8 mouse cellular contexts compared by ENCODE assay signal in the genomic region with DNA sequence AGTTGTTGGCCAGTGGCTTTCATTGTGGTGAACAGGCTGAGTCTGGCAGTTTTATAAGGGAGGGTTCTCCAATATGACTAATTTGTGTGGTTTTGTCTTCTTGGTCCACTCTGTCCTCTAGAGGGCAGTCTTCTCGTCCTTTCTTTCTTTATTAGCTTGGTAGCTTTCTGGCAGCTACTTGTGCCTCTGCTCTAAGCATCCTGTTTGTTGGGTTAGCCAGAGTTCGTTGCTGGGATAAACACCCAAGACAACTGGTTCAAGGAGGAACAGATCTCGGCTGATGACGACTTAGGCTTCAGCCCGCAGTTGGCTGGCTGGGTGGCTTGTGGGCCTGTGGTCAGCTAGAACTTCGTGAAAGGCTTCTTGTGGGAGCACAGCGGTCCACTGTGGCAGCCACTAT. TPM values are rescaled to one million over a fixed set of nuclear protein-coding genes. Genes with fewer than 3 reads are reported as not detected.
DNase-seq lines count a peak whose midpoint lies in the region; ATAC-seq and TF ChIP-seq lines count a peak whose summit lies in the region.

No protein-coding gene starts in this region.

- POLR2A ChIA-PET in Patski (lab: Charles Lee): no interaction called here

- no peak overlapping the region for H3K27ac ChIP-seq in hindbrain, postnatal 0 days
- H3K27ac ChIP-seq in hindbrain, embryonic 13.5 days: no peak overlapping the region
- peak overlapping the region; percentile 69; the same call in 1 of the 2 replicates for H3K27ac ChIP-seq in gastrocnemius, adult 2 months

- no peaks in the 10 kb centered on the region for H3K36me3 ChIP-seq in hindbrain, postnatal 0 days (ENCODE audit: insufficient read depth, low read length)
- no peaks in the 10 kb centered on the region for H3K36me3 ChIP-seq in hindbrain, embryonic 13.5 days

- no peak overlapping the region for H3K4me3 ChIP-seq in hindbrain, postnatal 0 days (ENCODE audit: low read length)
- no peak overlapping the region for H3K4me3 ChIP-seq in hindbrain, embryonic 13.5 days
- H3K4me3 ChIP-seq in gastrocnemius, adult 2 months: no peak overlapping the region

- ATAC-seq in hindbrain, postnatal 0 days: peak; percentile 49; the same call in 1 of the 2 replicates
- no peak for ATAC-seq in hindbrain, embryonic 13.5 days (ENCODE audit: low FRiP score)
- ATAC-seq in Patski: no peak

- CTCF ChIA-PET in Patski (lab: Charles Lee): interaction anchor here (0.7 to 1.5 kb wide), 8 partner anchors 10 to 166 kb away, joined by 3 to 4 read pairs (median 4); a partner anchor contains a TSS

- WGBS in hindbrain, postnatal 0 days: 34% methylated on average over 7 of the region's 7 CpGs
- 33% methylated on average over 7 of the region's 7 CpGs for WGBS in hindbrain, embryonic 13.5 days

- H3K9me3 ChIP-seq in hindbrain, postnatal 0 days (ENCODE audit: low read length): no peaks in the 10 kb centered on the region
- no peaks in the 10 kb centered on the region for H3K9me3 ChIP-seq in hindbrain, embryonic 13.5 days

- DNase-seq in hindbrain, postnatal 0 days (ENCODE audit: low spot score): peak; percentile 81
- DNase-seq in A20 (ENCODE audit: low read depth, low spot score) (peak; percentile 64), Patski (ENCODE audit: low read depth, low spot score) (no peak)
- DNase-seq in gastrocnemius, adult 2 months: peak; percentile 64
- DNase-seq in layer of hippocampus, postnatal 10 days (ENCODE audit: low spot score in 2 of 2): peak; percentile 36 to 51
- DNase-seq in testis, postnatal 14 days (ENCODE audit: low spot score): no peak
- DNase-seq in left cerebral cortex, postnatal 4 days: no peak

- intact Hi-C loops in gastrocnemius, adult 2 months (cut with DNase I): no loop called here
- intact Hi-C loops in left cerebral cortex, postnatal 4 days (cut with DNase I): no loop called here

- no peak overlapping the region for H3K9ac ChIP-seq in hindbrain, postnatal 0 days (replicated peaks; ENCODE audit: low read length)
- no peak overlapping the region for H3K9ac ChIP-seq in hindbrain, embryonic 13.5 days

- in situ Hi-C loops in Patski (cut with MboI; ENCODE audit: low pct_unique_long_range_greater_than_20kb): no loop called here

- H3K27me3 ChIP-seq in hindbrain, postnatal 0 days (ENCODE audit: insufficient read depth, low read length): no peaks in the 10 kb centered on the region
- H3K27me3 ChIP-seq in hindbrain, embryonic 13.5 days: peaks cover 2% of the 10 kb centered on the region; the same call in 1 of the 2 replicates
- H3K27me3 ChIP-seq in Patski: no peaks in the 10 kb centered on the region

- peak; percentile 69 for TF ChIP-seq CTCF in hindbrain, postnatal 0 days (IDR thresholded peaks at IDR 0.05; ENCODE audit: low read depth)
- TF ChIP-seq CTCF in Patski (IDR thresholded peaks at IDR 0.05): peak; percentile 72
- peak; percentile 66 for TF ChIP-seq CTCF in gastrocnemius, adult 2 months (IDR thresholded peaks at IDR 0.05)

- no peak overlapping the region for H3K4me2 ChIP-seq in hindbrain, postnatal 0 days (ENCODE audit: low read depth, low read length)
- no peak overlapping the region for H3K4me2 ChIP-seq in hindbrain, embryonic 13.5 days

- H3K4me1 ChIP-seq in hindbrain, postnatal 0 days (ENCODE audit: insufficient read depth, low read length): no peaks in the 10 kb centered on the region
- no peaks in the 10 kb centered on the region for H3K4me1 ChIP-seq in hindbrain, embryonic 13.5 days (replicated peaks)

RNA-seq across cellular contexts. Expression of a gene that starts 31.0 kb away (rescaled TPM):
- 16.6 and 22.5 TPM in 2 replicates for total RNA-seq in hindbrain, postnatal 0 days (2014; rRNA removed)
- polyA plus RNA-seq in hindbrain, postnatal 0 days (2015; fragmentation: Nextera tagmentation; extraction: Ambion mirVana): 28.1 and 30.7 TPM in 2 replicates
- 38.4 and 39.4 TPM in 2 replicates for polyA plus RNA-seq in hindbrain, embryonic 13.5 days (2015; fragmentation: Nextera tagmentation; extraction: Ambion mirVana)
- polyA plus RNA-seq in Patski (2021): 41.4 TPM
- 10 to 100 TPM; 76.9 to 85.9 TPM for total RNA-seq in gastrocnemius, adult 2 months (2021)
- 10 to 100 TPM; 28.3 to 36.1 TPM for total RNA-seq in layer of hippocampus, postnatal 10 days (2021)
- total RNA-seq in left cerebral cortex, postnatal 4 days (2021): 10 to 100 TPM; 32.8 to 34.5 TPM

RNA-seq across cellular contexts. Expression of a gene that starts 32.6 kb away (rescaled TPM):
- 33.1 and 34.5 TPM in 2 replicates for total RNA-seq in hindbrain, postnatal 0 days (2014; rRNA removed)
- polyA plus RNA-seq in hindbrain, postnatal 0 days (2015; fragmentation: Nextera tagmentation; extraction: Ambion mirVana): 17.2 and 17.8 TPM in 2 replicates
- polyA plus RNA-seq in hindbrain, embryonic 13.5 days (2015; fragmentation: Nextera tagmentation; extraction: Ambion mirVana): 27.6 and 35.7 TPM in 2 replicates
- polyA plus RNA-seq in Patski (2021): 5.3 TPM
- total RNA-seq in gastrocnemius, adult 2 months (2021): under 1 TPM; 0.33 to 0.67 TPM
- 100 to 1,000 TPM; 130 to 149 TPM for total RNA-seq in layer of hippocampus, postnatal 10 days (2021)
- total RNA-seq in left cerebral cortex, postnatal 4 days (2021): 100 to 1,000 TPM; 103 to 110 TPM

Comparison
In these comparisons a context has a peak if more than half of its experiments do, and no peak if none do; other contexts are left out.
1. DNase-seq: peak in hindbrain, postnatal 0 days (single experiment), A20 (single experiment), gastrocnemius, adult 2 months (single experiment) and layer of hippocampus, postnatal 10 days (2 of 2); none in Patski (single experiment), testis, postnatal 14 days (single experiment) and left cerebral cortex, postnatal 4 days (single experiment).
2. RNA of a gene that starts 32.6 kb away (total RNA-seq): 130 to 149 TPM in layer of hippocampus, postnatal 10 days, 103 to 110 TPM in left cerebral cortex, postnatal 4 days and 33.1 to 34.5 TPM in hindbrain, postnatal 0 days; 0.33 to 0.67 TPM in gastrocnemius, adult 2 months; every median in the first group is over 10 times any median in the second.
3. Peak in every context shown above with its lines, with median percentiles within 50 percentile points of each other: CTCF ChIP-seq.